Mouse (Mus musculus) neural tube, embryonic 14.5 days (tissue): ENCODE results near the gene Hspa12a. TPM values are rescaled to one million over a fixed set of nuclear protein-coding genes. Genes with fewer than 3 reads are reported as not detected.
A peak's percentile ranks its signal among the peaks of the same experiment; 100 is the strongest.

Experiments
- ATAC-seq: fragments of 200-750 bp; cut with Nextera tagmentation; 2 replicates; pipeline ENCODE4 v1.8.0; 2017; ENCODE audit warnings: low read depth, mild to moderate bottlenecking, moderate TSS enrichment, moderate library complexity
- H3K27ac ChIP-seq: fragments of 300-500 bp; sonication (generic); 2 replicates; pipeline ENCODE4 v1.5.1; 2014; ENCODE audit warnings: low read depth, mild to moderate bottlenecking, control low read depth, low read length, moderate library complexity, mixed read lengths
- H3K27me3 ChIP-seq: fragments of 300-500 bp; sonication (generic); 2 replicates; pipeline ENCODE4 v1.6.1; 2014; ENCODE audit warnings: low read length; ENCODE audit not compliant: control insufficient read depth, insufficient read depth
- H3K36me3 ChIP-seq: fragments of 300-500 bp; sonication (generic); 2 replicates; pipeline ENCODE4 v1.6.1; 2014; ENCODE audit warnings: low read length, mixed read lengths; ENCODE audit not compliant: control insufficient read depth, insufficient read depth
- H3K4me1 ChIP-seq: fragments of 300-500 bp; sonication (generic); 2 replicates; pipeline ENCODE4 v1.6.1; 2014; ENCODE audit warnings: low read length; ENCODE audit not compliant: control insufficient read depth, insufficient read depth
- H3K4me2 ChIP-seq: fragments of 300-500 bp; sonication (generic); 2 replicates; pipeline ENCODE4 v1.6.1; 2014; ENCODE audit warnings: mild to moderate bottlenecking, low read depth, low read length, control low read depth
- H3K4me3 ChIP-seq: fragments of 300-500 bp; sonication (generic); 2 replicates; pipeline ENCODE4 v1.5.1; 2014; ENCODE audit warnings: low read depth, low read length, control low read depth, mixed read lengths
- H3K9ac ChIP-seq: fragments of 300-500 bp; sonication (generic); replicated peaks from 2 replicates; pipeline ENCODE4 v1.6.1; 2014; ENCODE audit warnings: low read depth, mild to moderate bottlenecking, control low read depth, low read length, mixed read lengths
- H3K9me3 ChIP-seq: fragments of 300-500 bp; sonication (generic); 2 replicates; pipeline ENCODE4 v1.6.1; 2016; ENCODE audit warnings: low read length; ENCODE audit not compliant: control insufficient read depth
- WGBS: fragments of 180-500 bp; shearing (Covaris S2); extraction: QIAGEN DNeasy Blood & Tissue Kit; methylation state at CpG from one replicate; pipeline ENCODE4 v1.1.7; 2014; 5-methylcytosine and 5-hydroxymethylcytosine counted together
- polyA plus RNA-seq: library from polyadenylated mRNA; unstranded; fragments of >200 nt; fragmentation: Nextera tagmentation; extraction: Ambion mirVana; gene quantifications from 2 replicates; pipeline ENCODE4 v1.2.1, GENCODE M21; 2014

Gene Hspa12a
- polyA plus RNA-seq, 1 experiment from 2014 or later = 45.3 TPM

- WGBS = 91% methylated on average over 1 of the region's 1 CpGs
- H3K4me1 ChIP-seq = peaks cover 7% of the 10 kb centered on the region; the same call in 1 of the 2 replicates
- no peaks in the 10 kb centered on the region; the same call in 1 of the 2 replicates for H3K36me3 ChIP-seq
- no peak overlapping the region for H3K9ac ChIP-seq
- H3K27me3 ChIP-seq = no peaks in the 10 kb centered on the region
- no peak overlapping the region for H3K4me3 ChIP-seq
- no peaks in the 10 kb centered on the region for H3K9me3 ChIP-seq
- ATAC-seq = no peak
- no peak overlapping the region for H3K27ac ChIP-seq
- no peak overlapping the region for H3K4me2 ChIP-seq
These were observed 119.1 kb downstream of the Hspa12a start for GRCm38 (mm10) chr19:58824316-58824715.

- H3K36me3 ChIP-seq = no peaks in the 10 kb centered on the region; the same call in 1 of the 2 replicates
- no peaks in the 10 kb centered on the region for H3K27me3 ChIP-seq
- H3K4me2 ChIP-seq = no peak overlapping the region
- no peak overlapping the region for H3K9ac ChIP-seq
- 76% methylated on average over 3 of the region's 3 CpGs for WGBS
- no peaks in the 10 kb centered on the region for H3K9me3 ChIP-seq
- ATAC-seq = no peak
- no peak overlapping the region for H3K4me3 ChIP-seq
- H3K4me1 ChIP-seq = peaks cover 7% of the 10 kb centered on the region; the same call in 1 of the 2 replicates
- no peak overlapping the region for H3K27ac ChIP-seq
These were observed 120.2 kb downstream of the Hspa12a start for GRCm38 (mm10) chr19:58823301-58823700.

- 25% methylated on average over 20 of the region's 20 CpGs for WGBS
- Histone ChIP-seq H3K9me3 (no peaks in the 10 kb centered on the region), H3K4me1 (peaks cover 7% of the 10 kb centered on the region; the same call in 1 of the 2 replicates), H3K36me3 (no peaks in the 10 kb centered on the region; the same call in none of the 2 replicates), H3K4me3 (no peak overlapping the region), H3K9ac (no peak overlapping the region), H3K4me2 (no peak overlapping the region), H3K27me3 (no peaks in the 10 kb centered on the region), H3K27ac (peak overlapping the region; percentile 48; the same call in 1 of the 2 replicates)
- ATAC-seq = peak; percentile 60; the same call in 1 of the 2 replicates
These were observed 120.8 kb downstream of the Hspa12a start for GRCm38 (mm10) chr19:58822454-58823200.

GRCm38 (mm10) chr19:58818571-58819415 lies 124.7 kb downstream of the Hspa12a start:
- H3K36me3 ChIP-seq = no peaks in the 10 kb centered on the region; the same call in none of the 2 replicates
- WGBS = 87% methylated on average over 14 of the region's 14 CpGs
- no peak for ATAC-seq
- no peak overlapping the region for H3K4me3 ChIP-seq
- H3K27me3 ChIP-seq = no peaks in the 10 kb centered on the region
- peaks cover 11% of the 10 kb centered on the region; the same call in 1 of the 2 replicates for H3K4me1 ChIP-seq
- H3K4me2 ChIP-seq = no peak overlapping the region
- no peak overlapping the region for H3K27ac ChIP-seq
- H3K9ac ChIP-seq = no peak overlapping the region
- H3K9me3 ChIP-seq = no peaks in the 10 kb centered on the region

GRCm38 (mm10) chr19:58817398-58817797 lies 126.1 kb downstream of the Hspa12a start:
- ATAC-seq = no peak
- 87% methylated on average over 11 of the region's 11 CpGs for WGBS
- Histone ChIP-seq H3K27me3 (no peaks in the 10 kb centered on the region), H3K4me1 (0 out of 2 replicates have a peak, but pooled peaks cover 3% of the 10 kb centered on the region), H3K27ac (no peak overlapping the region), H3K4me3 (no peak overlapping the region), H3K9ac (no peak overlapping the region), H3K4me2 (no peak overlapping the region), H3K9me3 (no peaks in the 10 kb centered on the region), H3K36me3 (no peaks in the 10 kb centered on the region; the same call in none of the 2 replicates)

- no peak for ATAC-seq
- WGBS = 56% methylated on average over 17 of the region's 17 CpGs
These were observed 126.9 kb downstream of the Hspa12a start for GRCm38 (mm10) chr19:58816453-58817041.

GRCm38 (mm10) chr19:58815179-58815922 lies 128.1 kb downstream of the Hspa12a start:
- ATAC-seq = no peak
- H3K4me1 ChIP-seq = 0 out of 2 replicates have a peak, but pooled peaks cover 3% of the 10 kb centered on the region
- no peak overlapping the region for H3K9ac ChIP-seq
- H3K27ac ChIP-seq = no peak overlapping the region
- H3K36me3 ChIP-seq = no peaks in the 10 kb centered on the region; the same call in none of the 2 replicates
- no peaks in the 10 kb centered on the region for H3K27me3 ChIP-seq
- no peak overlapping the region for H3K4me3 ChIP-seq
- 75% methylated on average over 13 of the region's 13 CpGs for WGBS
- no peak overlapping the region for H3K4me2 ChIP-seq
- no peaks in the 10 kb centered on the region for H3K9me3 ChIP-seq

More at GRCm38 (mm10) chr19:58816453-58817041, 126.9 kb downstream of the Hspa12a start:
- Histone ChIP-seq H3K9me3 (no peaks in the 10 kb centered on the region), H3K4me2 (no peak overlapping the region), H3K9ac (no peak overlapping the region), H3K4me3 (no peak overlapping the region), H3K27me3 (no peaks in the 10 kb centered on the region), H3K27ac (no peak overlapping the region), H3K36me3 (no peaks in the 10 kb centered on the region; the same call in none of the 2 replicates), H3K4me1 (0 out of 2 replicates have a peak, but pooled peaks cover 3% of the 10 kb centered on the region)

- no peak overlapping the region for H3K27ac ChIP-seq
- 82% methylated on average over 5 of the region's 5 CpGs for WGBS
- ATAC-seq = no peak
- H3K27me3 ChIP-seq = no peaks in the 10 kb centered on the region
- no peak overlapping the region for H3K4me2 ChIP-seq
- no peaks in the 10 kb centered on the region for H3K4me1 ChIP-seq
- no peak overlapping the region for H3K9ac ChIP-seq
- H3K4me3 ChIP-seq = no peak overlapping the region
- H3K36me3 ChIP-seq = no peaks in the 10 kb centered on the region
- no peaks in the 10 kb centered on the region for H3K9me3 ChIP-seq
These were observed 132.9 kb downstream of the Hspa12a start for GRCm38 (mm10) chr19:58810536-58810935.
